Mouse (Mus musculus): ENCODE measurements around the gene Amigo3.

GRCm38 (mm10) chr9:108094998-108095411 is 42.0 kb downstream of the Amigo3 start:
- no peak for TF ChIP-seq CTCF (IDR thresholded peaks at IDR 0.05; ENCODE audit: extremely low read depth, insufficient read depth, insufficient read length, insufficient replicate concordance)
- TF ChIP-seq POLR2A (IDR thresholded peaks at IDR 0.05; ENCODE audit: low read depth, low read length): no peak

All from spleen, adult 2 months (tissue).